Mouse (Mus musculus) limb, embryonic 11.5 days (tissue): ENCODE measurements around the gene Cygb. TPM values are rescaled to one million over a fixed set of nuclear protein-coding genes. Genes with fewer than 3 reads are reported as not detected.
"Not testable (repeated sequence)": the region's sequence is repeated elsewhere in the genome, so short reads cannot be mapped to it uniquely, and the experiment has no call there.

Source experiments
- ATAC-seq: fragments of 200-750 bp; cut with Nextera tagmentation; 2 replicates; pipeline ENCODE4 v1.8.0; 2017; ENCODE audit warnings: low read depth; ENCODE audit not compliant: insufficient number of reproducible peaks, low FRiP score, low TSS enrichment
- DNase-seq: peaks from one replicate; pipeline ENCODE4 v3.0.0-alpha.2; 2015; ENCODE audit warnings: low spot score
- H3K27ac ChIP-seq: fragments of 300-500 bp; sonication (generic); replicated peaks from 2 replicates; pipeline ENCODE4 v1.5.1; 2014; ENCODE audit warnings: low read depth, mild to moderate bottlenecking, low read length
- H3K27me3 ChIP-seq: fragments of 300-500 bp; sonication (generic); 2 replicates; pipeline ENCODE4 v1.6.1; 2014; ENCODE audit warnings: mild to moderate bottlenecking, low read length, mixed read lengths; ENCODE audit not compliant: control insufficient read depth, insufficient read depth
- H3K36me3 ChIP-seq: fragments of 300-500 bp; sonication (generic); 2 replicates; pipeline ENCODE4 v1.6.1; 2014; ENCODE audit warnings: mild to moderate bottlenecking, low read length, moderate library complexity, mixed read lengths; ENCODE audit not compliant: control insufficient read depth, insufficient read depth
- H3K4me1 ChIP-seq: fragments of 300-500 bp; sonication (generic); 2 replicates; pipeline ENCODE4 v1.6.1; 2014; ENCODE audit warnings: low read length, mixed read lengths; ENCODE audit not compliant: control insufficient read depth, insufficient read depth
- H3K4me2 ChIP-seq: fragments of 300-500 bp; sonication (generic); 2 replicates; pipeline ENCODE4 v1.6.1; 2014; ENCODE audit warnings: low read depth, mild to moderate bottlenecking, moderate library complexity; ENCODE audit not compliant: severe bottlenecking
- H3K4me3 ChIP-seq: fragments of 300-500 bp; sonication (generic); 2 replicates; pipeline ENCODE4 v1.5.1; 2014; ENCODE audit warnings: low read depth, low read length
- H3K9ac ChIP-seq: fragments of 300-500 bp; sonication (generic); 2 replicates; pipeline ENCODE4 v1.6.1; 2014; ENCODE audit warnings: mild to moderate bottlenecking, low read length
- H3K9me3 ChIP-seq: fragments of 300-500 bp; sonication (generic); 2 replicates; pipeline ENCODE4 v1.6.1; 2016; ENCODE audit warnings: low read length; ENCODE audit not compliant: control insufficient read depth
- WGBS: fragments of 180-500 bp; shearing (Covaris S2); extraction: QIAGEN DNeasy Blood & Tissue Kit; methylation state at CpG from one replicate; pipeline ENCODE4 v1.1.7; 2014; 5-methylcytosine and 5-hydroxymethylcytosine counted together
- polyA plus RNA-seq: library from polyadenylated mRNA; unstranded; fragments of >200 nt; fragmentation: Nextera tagmentation; extraction: Ambion mirVana; gene quantifications from 2 replicates; pipeline ENCODE4 v1.2.1, GENCODE M21; 2014

The Cygb gene
- polyA plus RNA-seq, 1 experiment from 2014 or later = 2.3 TPM

- DNase-seq = no peak
- H3K27ac ChIP-seq = no peak overlapping the region
- peaks cover 56% of the 10 kb centered on the region for H3K4me1 ChIP-seq
- peak overlapping the region; percentile 34; the same call in 1 of the 2 replicates for H3K9ac ChIP-seq
- H3K4me3 ChIP-seq = no peak overlapping the region
- peak overlapping the region; percentile 49 for H3K4me2 ChIP-seq
- no peak for ATAC-seq
- no peaks in the 10 kb centered on the region for H3K27me3 ChIP-seq
- no peaks in the 10 kb centered on the region for H3K9me3 ChIP-seq
- no peaks in the 10 kb centered on the region for H3K36me3 ChIP-seq
- 33% methylated on average over 21 of the region's 21 CpGs for WGBS
Observed at GRCm38 (mm10) chr11:116644225-116645112, 9.6 kb downstream of the Cygb start.

GRCm38 (mm10) chr11:116643579-116644224 lies 10.4 kb downstream of the Cygb start:
- H3K27ac ChIP-seq = no peak overlapping the region
- H3K4me1 ChIP-seq = peaks cover 50% of the 10 kb centered on the region
- 5% methylated on average over 18 of the region's 19 CpGs for WGBS
- H3K9me3 ChIP-seq = no peaks in the 10 kb centered on the region
- H3K4me3 ChIP-seq = no peak overlapping the region
- H3K4me2 ChIP-seq = peak overlapping the region; percentile 49
- no peaks in the 10 kb centered on the region for H3K36me3 ChIP-seq
- H3K27me3 ChIP-seq = no peaks in the 10 kb centered on the region
- H3K9ac ChIP-seq = peak overlapping the region; percentile 53
- DNase-seq = peak; percentile 62
- ATAC-seq = no peak

GRCm38 (mm10) chr11:116642681-116643578 lies 11.2 kb downstream of the Cygb start:
- Histone ChIP-seq H3K9ac (peak overlapping the region; percentile 53), H3K9me3 (no peaks in the 10 kb centered on the region), H3K4me1 (peaks cover 42% of the 10 kb centered on the region), H3K4me3 (no peak overlapping the region), H3K27ac (no peak overlapping the region), H3K27me3 (no peaks in the 10 kb centered on the region), H3K4me2 (peak overlapping the region; percentile 49), H3K36me3 (no peaks in the 10 kb centered on the region)
- ATAC-seq (peak; percentile 55; the same call in 1 of the 2 replicates), DNase-seq (peak; percentile 98)
- WGBS = 37% methylated on average over 14 of the region's 14 CpGs

GRCm38 (mm10) chr11:116641731-116642130 lies 12.4 kb downstream of the Cygb start:
- DNase-seq = no peak
- H3K27me3 ChIP-seq = no peaks in the 10 kb centered on the region
- H3K9me3 ChIP-seq = no peaks in the 10 kb centered on the region
- no peak overlapping the region for H3K4me3 ChIP-seq
- peaks cover 32% of the 10 kb centered on the region for H3K4me1 ChIP-seq
- 70% methylated on average over 3 of the region's 3 CpGs for WGBS
- ATAC-seq = no peak
- H3K27ac ChIP-seq = no peak overlapping the region
- H3K4me2 ChIP-seq = no peak overlapping the region
- no peak overlapping the region for H3K9ac ChIP-seq
- no peaks in the 10 kb centered on the region for H3K36me3 ChIP-seq

GRCm38 (mm10) chr11:116641168-116641567 lies 12.9 kb downstream of the Cygb start:
- Histone ChIP-seq H3K9me3 (no peaks in the 10 kb centered on the region), H3K9ac (no peak overlapping the region), H3K36me3 (no peaks in the 10 kb centered on the region), H3K4me2 (no peak overlapping the region), H3K4me1 (peaks cover 28% of the 10 kb centered on the region), H3K27ac (no peak overlapping the region), H3K4me3 (no peak overlapping the region), H3K27me3 (no peaks in the 10 kb centered on the region)
- WGBS = 48% methylated on average over 5 of the region's 5 CpGs
- no peak for ATAC-seq
- DNase-seq = peak; percentile 69

- H3K27ac ChIP-seq, ATAC-seq, H3K27me3 ChIP-seq, H3K9ac ChIP-seq, H3K4me3 ChIP-seq, H3K36me3 ChIP-seq, H3K4me1 ChIP-seq, H3K4me2 ChIP-seq, H3K9me3 ChIP-seq, DNase-seq: not testable (repeated sequence)
- WGBS = 70% methylated on average over 8 of the region's 8 CpGs
Observed at GRCm38 (mm10) chr11:116636607-116637006, 17.5 kb downstream of the Cygb start.

- H3K4me2 ChIP-seq = no peak overlapping the region
- H3K27me3 ChIP-seq = no peaks in the 10 kb centered on the region
- DNase-seq = no peak
- no peaks in the 10 kb centered on the region for H3K36me3 ChIP-seq
- H3K9ac ChIP-seq = no peak overlapping the region
- no peaks in the 10 kb centered on the region for H3K9me3 ChIP-seq
- no peak for ATAC-seq
- no peak overlapping the region for H3K4me3 ChIP-seq
- H3K4me1 ChIP-seq = 0 out of 2 replicates have a peak, but pooled peaks cover 4% of the 10 kb centered on the region
- WGBS = 86% methylated on average over 10 of the region's 10 CpGs
- H3K27ac ChIP-seq = no peak overlapping the region
Observed at GRCm38 (mm10) chr11:116632962-116633361, 21.2 kb downstream of the Cygb start.
